Mouse (Mus musculus) liver, embryonic 13.5 days (tissue): Measurements from ENCODE around the gene Ctsc. TPM values are rescaled to one million over a fixed set of nuclear protein-coding genes. Genes with fewer than 3 reads are reported as not detected.
"Not testable (repeated sequence)": the region's sequence is repeated elsewhere in the genome, so short reads cannot be mapped to it uniquely, and the experiment has no call there.

Experiments
- ATAC-seq: fragments of 200-750 bp; cut with Nextera tagmentation; 2 replicates; pipeline ENCODE4 v1.8.0; 2017; ENCODE audit warnings: low read depth, mild to moderate bottlenecking, moderate number of reproducible peaks, moderate library complexity
- DNase-seq: peaks from one replicate; pipeline ENCODE4 v3.0.0; 2022
- H3K27ac ChIP-seq: fragments of 300-500 bp; sonication (generic); 2 replicates; pipeline ENCODE4 v1.5.1; 2015; ENCODE audit warnings: moderate library complexity, mild to moderate bottlenecking, inconsistent platforms
- H3K27me3 ChIP-seq: fragments of 300-500 bp; sonication (generic); 2 replicates; pipeline ENCODE4 v1.6.1; 2015; ENCODE audit warnings: mild to moderate bottlenecking, inconsistent platforms
- H3K36me3 ChIP-seq: fragments of 300-500 bp; sonication (generic); 2 replicates; pipeline ENCODE4 v1.6.1; 2015; ENCODE audit warnings: mild to moderate bottlenecking, inconsistent platforms
- H3K4me1 ChIP-seq: fragments of 300-500 bp; sonication (generic); replicated peaks from 2 replicates; pipeline ENCODE4 v1.6.1; 2015; ENCODE audit warnings: inconsistent platforms
- H3K4me2 ChIP-seq: fragments of 300-500 bp; sonication (generic); 2 replicates; pipeline ENCODE4 v1.6.1; 2015; ENCODE audit warnings: inconsistent platforms, mild to moderate bottlenecking, moderate library complexity
- H3K4me3 ChIP-seq: fragments of 300-500 bp; sonication (generic); replicated peaks from 2 replicates; pipeline ENCODE4 v1.5.1; 2015; ENCODE audit warnings: mild to moderate bottlenecking, inconsistent platforms
- H3K9ac ChIP-seq: fragments of 300-500 bp; sonication (generic); 2 replicates; pipeline ENCODE4 v1.6.1; 2015; ENCODE audit warnings: mild to moderate bottlenecking, inconsistent platforms
- H3K9me3 ChIP-seq: fragments of 300-500 bp; sonication (generic); replicated peaks from 2 replicates; pipeline ENCODE4 v1.6.1; 2016; ENCODE audit warnings: inconsistent platforms
- WGBS: fragments of 180-500 bp; shearing (Covaris S2); methylation state at CpG from one replicate; pipeline ENCODE4 v1.1.7; 2015; ENCODE audit not compliant: insufficient replicate concordance; 5-methylcytosine and 5-hydroxymethylcytosine counted together
- polyA plus RNA-seq: library from polyadenylated mRNA; unstranded; fragments of >200 nt; fragmentation: Nextera tagmentation; extraction: Ambion mirVana; gene quantifications from 2 replicates; pipeline ENCODE4 v1.2.1, GENCODE M21; 2015

The Ctsc gene
- 56.9 and 62.2 TPM in 2 replicates for polyA plus RNA-seq

DNA sequence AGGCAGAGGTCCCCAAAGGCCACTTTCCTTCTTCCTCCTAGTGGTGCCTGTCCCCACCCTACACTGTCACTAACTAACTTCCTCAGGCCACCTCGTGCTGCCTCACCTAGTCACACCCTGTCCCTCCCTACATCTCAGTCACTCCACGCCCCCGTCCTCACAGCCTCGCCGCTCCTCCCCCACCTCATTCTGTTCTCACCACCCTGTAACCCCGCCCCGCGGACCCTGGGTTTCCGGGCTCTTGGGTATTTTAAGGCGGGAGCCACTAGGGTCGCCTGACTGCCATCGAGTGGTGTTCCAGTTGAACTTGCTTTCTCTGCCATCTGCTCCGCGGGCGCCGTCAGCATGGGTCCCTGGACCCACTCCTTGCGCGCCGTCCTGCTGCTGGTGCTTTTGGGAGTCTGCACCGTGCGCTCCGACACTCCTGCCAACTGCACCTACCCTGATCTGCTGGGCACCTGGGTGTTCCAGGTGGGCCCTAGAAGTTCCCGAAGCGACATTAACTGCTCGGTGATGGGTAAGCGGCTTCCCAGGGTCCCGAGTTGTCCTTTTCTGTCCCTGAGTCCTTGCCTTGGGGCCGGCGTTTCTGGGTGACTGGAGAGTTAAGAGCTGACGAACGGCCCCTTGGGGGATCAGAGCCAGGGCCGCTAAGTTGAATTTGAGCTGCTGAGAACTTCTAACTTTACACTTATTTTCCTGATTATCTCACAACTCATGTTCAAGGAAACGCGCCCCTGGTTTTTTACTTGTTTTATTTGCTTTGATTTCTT, at the start of gene Ctsc:
Gene Ctsc (plus strand): TSS at position 228 of the 770 bp plus-strand sequence.
- peak; percentile 96 for ATAC-seq

DNA sequence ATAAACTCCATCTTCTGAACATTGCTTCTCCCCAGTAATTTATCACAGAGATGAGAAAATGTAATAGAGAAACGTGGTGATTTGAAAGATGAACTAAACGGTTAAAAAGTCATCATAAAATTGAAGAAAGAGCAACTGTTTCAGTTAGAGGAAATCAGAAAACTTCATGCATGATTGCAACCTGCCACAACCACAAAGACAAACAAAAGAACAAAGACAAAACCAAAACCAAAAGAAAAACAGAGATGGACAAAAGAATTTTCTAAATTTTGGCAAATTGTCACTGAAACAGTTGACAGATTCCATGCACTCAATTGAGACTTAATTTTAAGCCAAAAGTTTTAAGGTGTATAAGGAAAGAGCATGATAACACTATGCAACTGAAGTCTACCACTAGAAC, 48.8 kb upstream of the Ctsc start:
- Histone ChIP-seq H3K27me3 (no peaks in the 10 kb centered on the region), H3K4me3 (no peak overlapping the region), H3K36me3 (no peaks in the 10 kb centered on the region), H3K4me2 (no peak overlapping the region), H3K27ac (no peak overlapping the region), H3K4me1 (no peaks in the 10 kb centered on the region), H3K9ac (no peak overlapping the region), H3K9me3 (no peaks in the 10 kb centered on the region)
- WGBS, result 40% methylated on average over 2 of the region's 2 CpGs
- ATAC-seq, result no peak
- DNase-seq, result no peak

More for the DNA sequence above, at the start of gene Ctsc:
- under 1% methylated on average over 34 of the region's 34 CpGs for WGBS
- Histone ChIP-seq H3K27me3 (no peaks in the 10 kb centered on the region), H3K9ac (peak within 1 kb of the TSS; percentile 67), H3K36me3 (no peaks in the 10 kb centered on the region), H3K27ac (peak within 1 kb of the TSS; percentile 47), H3K4me3 (peak within 1 kb of the TSS; percentile 59), H3K4me2 (peak within 1 kb of the TSS; percentile 83), H3K4me1 (peaks cover 22% of the 10 kb centered on the region), H3K9me3 (no peaks in the 10 kb centered on the region)
- DNase-seq, result peak; percentile 78

DNA sequence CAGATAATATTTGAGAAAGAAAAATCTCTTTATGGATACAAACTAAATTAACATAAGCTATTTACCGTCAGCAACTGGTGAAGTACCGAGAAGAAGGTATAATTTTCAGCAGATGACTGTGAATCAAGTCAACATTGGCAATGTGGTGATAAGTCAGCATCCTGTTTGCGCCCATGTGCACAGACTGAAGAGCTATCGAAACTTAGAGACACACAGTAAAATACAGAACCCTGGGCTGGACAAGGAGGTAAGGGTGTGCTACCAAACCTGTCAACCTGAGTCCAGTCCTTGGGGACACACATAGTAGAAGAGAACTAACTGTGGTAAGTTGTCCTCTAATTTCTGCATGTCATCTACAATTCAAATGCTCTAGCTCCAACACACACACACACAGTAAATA, 47.8 kb upstream of the Ctsc start:
- H3K27ac ChIP-seq, result no peak overlapping the region
- H3K27me3 ChIP-seq, result no peaks in the 10 kb centered on the region
- no peak overlapping the region for H3K4me3 ChIP-seq
- ATAC-seq (no peak), DNase-seq (no peak)
- WGBS, result 68% methylated on average over 4 of the region's 4 CpGs
- no peak overlapping the region for H3K9ac ChIP-seq
- H3K36me3 ChIP-seq, result no peaks in the 10 kb centered on the region
- no peaks in the 10 kb centered on the region for H3K4me1 ChIP-seq
- H3K9me3 ChIP-seq, result no peaks in the 10 kb centered on the region
- H3K4me2 ChIP-seq, result no peak overlapping the region

DNA sequence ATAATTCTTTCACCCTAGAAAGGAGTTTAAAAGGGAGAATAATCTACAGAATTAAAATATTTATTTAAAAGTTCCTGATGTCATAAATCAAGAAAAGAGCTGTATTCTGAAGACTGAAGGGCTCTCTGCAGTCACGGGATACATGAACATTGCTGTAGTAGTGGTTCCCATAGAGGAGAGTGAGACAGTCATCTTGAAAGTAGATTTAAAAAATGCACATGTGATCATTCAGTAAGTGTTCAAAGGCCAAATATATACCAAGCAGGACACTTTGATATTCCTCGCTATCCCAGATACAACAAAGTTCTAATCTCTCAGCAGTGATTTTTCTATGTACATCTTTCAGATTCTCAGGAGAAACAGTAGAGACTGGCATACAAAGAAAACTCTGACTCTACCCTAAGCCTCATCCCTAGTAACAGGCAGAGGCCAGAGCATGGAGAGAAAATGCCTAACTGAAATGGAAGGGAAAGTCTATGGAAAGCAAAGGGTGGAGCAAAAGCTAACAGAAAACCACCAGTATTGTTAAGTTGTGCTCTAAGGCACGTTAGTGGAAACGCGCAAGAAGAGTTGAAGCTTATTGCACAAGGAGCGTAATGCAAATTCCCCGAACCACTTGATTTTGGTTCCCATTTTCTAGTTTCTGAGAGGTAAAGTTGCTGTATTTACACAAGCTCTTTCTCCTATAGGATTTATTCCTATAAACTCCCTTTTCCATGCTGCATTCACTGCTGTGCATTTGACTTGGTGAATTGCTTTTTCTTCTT, 46.9 kb upstream of the Ctsc start:
- no peak for DNase-seq
- ATAC-seq, result no peak
- Histone ChIP-seq H3K4me1 (no peaks in the 10 kb centered on the region), H3K4me2 (no peak overlapping the region), H3K27me3 (no peaks in the 10 kb centered on the region), H3K27ac (no peak overlapping the region), H3K9ac (no peak overlapping the region), H3K9me3 (no peaks in the 10 kb centered on the region), H3K36me3 (no peaks in the 10 kb centered on the region), H3K4me3 (no peak overlapping the region)
- 67% methylated on average over 7 of the region's 7 CpGs for WGBS

DNA sequence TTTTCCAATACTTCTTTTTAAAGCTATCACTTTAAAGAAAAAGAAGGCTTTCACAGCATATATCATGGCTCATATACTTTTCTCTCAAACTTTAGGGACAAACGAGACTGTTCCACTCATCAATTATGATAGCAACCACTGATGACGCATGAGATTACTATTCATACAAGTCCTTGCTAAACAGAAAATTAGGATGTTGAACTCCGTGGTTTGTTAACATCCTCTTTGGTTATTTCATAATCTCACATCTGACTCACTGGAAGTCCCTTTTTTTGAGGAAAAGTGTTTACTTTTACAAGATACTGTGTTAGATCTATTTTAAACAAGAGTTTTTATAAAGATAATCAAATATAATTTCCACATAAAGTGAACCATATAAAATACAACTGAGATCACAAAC, 34.8 kb upstream of the Ctsc start:
- H3K9ac ChIP-seq, result no peak overlapping the region
- H3K4me1 ChIP-seq, result no peaks in the 10 kb centered on the region
- ATAC-seq (no peak), DNase-seq (no peak)
- WGBS, result 30% methylated on average over 3 of the region's 3 CpGs
- no peaks in the 10 kb centered on the region for H3K36me3 ChIP-seq
- H3K4me3 ChIP-seq, result no peak overlapping the region
- H3K27ac ChIP-seq, result no peak overlapping the region
- no peaks in the 10 kb centered on the region for H3K9me3 ChIP-seq
- no peak overlapping the region for H3K4me2 ChIP-seq
- H3K27me3 ChIP-seq, result no peaks in the 10 kb centered on the region

DNA sequence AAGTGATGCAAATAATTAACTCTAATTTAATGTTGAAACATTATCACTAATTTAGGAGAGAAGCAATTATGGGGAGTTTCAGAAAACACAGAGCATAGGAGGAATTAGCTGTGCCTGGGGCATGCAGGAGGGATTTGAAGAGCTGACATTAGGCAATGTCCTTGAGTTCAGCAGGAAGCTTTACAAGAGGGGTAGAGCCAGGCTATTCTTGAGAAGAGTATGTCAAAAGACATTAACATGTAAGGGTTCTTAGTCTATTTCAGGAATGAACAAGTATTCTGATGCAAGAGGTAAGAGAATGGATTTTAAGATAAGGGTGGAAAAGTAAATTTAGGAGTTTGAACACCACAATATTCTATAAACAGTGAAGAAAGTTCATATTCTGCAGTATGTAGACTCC, 33.4 kb upstream of the Ctsc start:
- no peak for ATAC-seq
- no peak overlapping the region for H3K4me2 ChIP-seq
- H3K4me3 ChIP-seq, result no peak overlapping the region
- DNase-seq, result no peak
- H3K36me3 ChIP-seq, result no peaks in the 10 kb centered on the region
- no peak overlapping the region for H3K27ac ChIP-seq
- H3K4me1 ChIP-seq, result no peaks in the 10 kb centered on the region
- H3K9ac ChIP-seq, result no peak overlapping the region
- no peaks in the 10 kb centered on the region for H3K9me3 ChIP-seq
- no peaks in the 10 kb centered on the region for H3K27me3 ChIP-seq

DNA sequence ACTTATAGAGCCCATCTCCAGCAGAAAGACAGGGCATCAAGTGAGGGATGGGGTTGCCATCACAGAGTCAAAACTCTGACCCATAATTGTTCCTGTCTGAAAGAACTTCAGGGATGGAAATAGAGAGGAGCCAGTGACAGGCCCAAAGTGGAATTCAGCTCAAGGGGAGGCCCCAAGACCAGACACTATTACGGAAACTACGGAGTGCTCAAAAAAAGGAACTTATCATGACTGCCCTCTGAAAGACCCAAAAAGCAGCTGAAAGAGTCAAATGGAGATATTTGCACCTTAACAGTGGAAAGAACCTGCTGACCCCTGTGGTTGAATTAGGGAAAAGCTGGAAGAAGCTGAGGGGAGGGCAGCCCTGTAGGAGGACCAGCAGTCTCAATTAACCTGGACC, 27.5 kb upstream of the Ctsc start:
- H3K27ac ChIP-seq, H3K4me2 ChIP-seq, H3K27me3 ChIP-seq, ATAC-seq, H3K9me3 ChIP-seq, H3K4me3 ChIP-seq, H3K4me1 ChIP-seq, H3K9ac ChIP-seq, H3K36me3 ChIP-seq, DNase-seq: not testable (repeated sequence)
- WGBS, result 33% methylated on average over 2 of the region's 2 CpGs

DNA sequence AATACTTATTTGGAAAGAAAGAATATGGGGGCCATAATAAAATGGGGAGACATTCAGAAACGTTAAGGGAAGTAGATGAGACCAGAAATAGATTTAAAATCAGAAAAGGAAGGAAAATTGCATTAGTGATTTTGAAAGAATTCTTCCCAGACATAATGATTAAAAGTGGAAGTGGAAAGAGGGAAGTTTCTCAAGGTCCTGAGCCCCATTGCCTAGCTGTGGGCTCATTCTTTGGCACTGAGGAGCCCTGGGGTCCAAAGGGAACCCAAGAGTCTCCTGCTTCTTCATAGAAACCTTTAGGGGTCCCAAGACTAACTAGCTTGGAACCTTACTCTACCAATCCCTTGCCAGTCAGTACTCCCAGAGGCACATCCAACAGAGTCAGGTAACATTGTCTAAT, 26.4 kb upstream of the Ctsc start:
- DNase-seq (no peak), ATAC-seq (no peak)
- H3K27ac ChIP-seq, result no peak overlapping the region
- H3K4me1 ChIP-seq, result no peaks in the 10 kb centered on the region
- no peak overlapping the region for H3K9ac ChIP-seq
- H3K4me3 ChIP-seq, result no peak overlapping the region
- WGBS, result 21% methylated on average over 1 of the region's 1 CpGs
- H3K9me3 ChIP-seq, result no peaks in the 10 kb centered on the region
- H3K27me3 ChIP-seq, result no peaks in the 10 kb centered on the region
- H3K36me3 ChIP-seq, result no peaks in the 10 kb centered on the region
- H3K4me2 ChIP-seq, result no peak overlapping the region

DNA sequence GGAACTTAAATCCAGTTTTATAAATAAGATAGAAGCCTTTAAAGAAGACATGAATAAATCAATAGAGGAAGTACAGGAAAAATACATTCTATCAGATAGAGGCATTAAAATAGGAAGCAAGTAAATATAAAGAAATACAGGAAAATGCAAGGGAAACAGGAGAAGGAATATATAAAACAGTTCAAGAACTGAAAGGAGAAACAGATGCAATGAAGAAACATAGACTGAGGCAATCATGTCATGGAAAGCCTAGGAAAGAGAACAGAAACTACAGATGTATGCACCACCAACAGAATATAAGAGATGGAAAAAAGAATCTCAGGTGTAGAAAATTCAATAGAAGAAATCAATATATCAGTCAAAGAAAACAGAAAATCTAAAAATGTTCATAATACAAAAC, 25.8 kb upstream of the Ctsc start:
- no peaks in the 10 kb centered on the region for H3K27me3 ChIP-seq
- H3K4me3 ChIP-seq, result no peak overlapping the region
- H3K4me1 ChIP-seq, result no peaks in the 10 kb centered on the region
- no peaks in the 10 kb centered on the region for H3K36me3 ChIP-seq
- H3K4me2 ChIP-seq, result no peak overlapping the region
- DNase-seq (no peak), ATAC-seq (no peak)
- H3K27ac ChIP-seq, result no peak overlapping the region
- no peaks in the 10 kb centered on the region for H3K9me3 ChIP-seq
- no peak overlapping the region for H3K9ac ChIP-seq

DNA sequence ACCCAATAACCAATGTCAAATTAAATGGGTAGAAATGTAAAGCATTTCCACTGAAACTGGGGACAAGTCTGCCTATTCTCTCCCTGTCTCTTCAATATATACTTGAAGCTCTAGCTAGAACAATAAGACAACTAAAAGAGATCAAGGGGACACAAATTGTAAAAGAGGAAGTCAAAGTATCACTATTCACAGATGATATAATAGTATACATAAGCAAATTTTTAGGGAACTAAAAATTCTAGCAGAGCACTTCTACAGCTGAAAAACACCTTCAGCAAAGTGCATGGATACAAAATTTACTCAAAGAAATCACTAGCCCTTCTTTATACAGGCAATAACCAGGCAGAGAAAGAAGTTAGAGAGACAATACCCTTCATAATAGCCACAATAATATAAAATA, 23.0 kb upstream of the Ctsc start:
- Histone ChIP-seq H3K27me3 (no peaks in the 10 kb centered on the region), H3K9ac (no peak overlapping the region), H3K4me2 (no peak overlapping the region), H3K36me3 (no peaks in the 10 kb centered on the region), H3K4me1 (no peaks in the 10 kb centered on the region), H3K4me3 (no peak overlapping the region), H3K27ac (no peak overlapping the region), H3K9me3 (no peaks in the 10 kb centered on the region)
- ATAC-seq (no peak), DNase-seq (no peak)

DNA sequence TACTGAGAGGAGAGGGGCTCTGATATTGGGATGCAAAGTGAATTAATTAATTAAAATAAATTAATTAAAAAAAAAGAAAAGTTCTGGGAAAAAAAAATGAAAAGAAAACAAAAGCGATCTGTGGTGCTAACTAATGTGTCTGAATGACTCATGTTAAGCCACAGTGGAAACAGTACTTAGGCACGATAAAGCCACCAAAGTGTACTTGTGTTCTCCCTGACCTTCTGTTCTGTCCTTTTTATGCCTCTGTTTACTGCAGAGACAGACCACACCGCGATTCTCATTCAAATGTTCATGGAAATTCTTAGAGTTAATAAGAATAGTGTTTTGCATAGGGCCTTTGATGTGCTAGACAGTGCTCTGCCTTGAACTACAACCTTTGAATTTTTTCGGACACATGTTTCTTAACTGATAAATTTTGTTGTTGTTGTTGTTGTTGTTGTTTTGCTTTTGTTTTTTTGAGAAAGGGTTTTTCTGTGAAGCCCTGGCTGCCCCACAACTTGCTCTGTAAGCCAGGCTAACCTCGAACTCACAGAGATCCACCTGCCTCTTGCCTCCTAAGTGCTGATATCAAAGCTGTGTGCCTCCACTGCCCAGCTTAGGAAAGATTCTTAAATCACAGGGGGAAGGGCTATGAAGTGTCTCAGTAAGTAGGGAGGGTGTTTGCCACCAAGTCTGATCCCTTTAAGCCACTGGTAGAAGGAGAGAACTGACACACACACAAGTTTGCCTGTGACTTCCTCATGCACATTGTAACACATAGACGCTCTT, 18.5 kb upstream of the Ctsc start:
- Histone ChIP-seq H3K36me3 (no peaks in the 10 kb centered on the region), H3K27me3 (no peaks in the 10 kb centered on the region), H3K27ac (no peak overlapping the region), H3K9ac (no peak overlapping the region), H3K4me2 (no peak overlapping the region), H3K9me3 (no peaks in the 10 kb centered on the region), H3K4me3 (no peak overlapping the region), H3K4me1 (no peaks in the 10 kb centered on the region)
- WGBS, result 55% methylated on average over 7 of the region's 7 CpGs
- no peak for DNase-seq
- ATAC-seq, result no peak
